Mouse (Mus musculus) CH12.LX (cell line): ENCODE results near the gene Tescl.

Experiments used
- BHLHE40 ChIP-seq: IDR thresholded peaks from 2 replicates; pipeline ENCODE4 v1.6.1; 2011; ENCODE audit warnings: mild to moderate bottlenecking, low read depth, low read length, improper control_type of control experiment
- CTCF ChIP-seq, 2 experiments: IDR thresholded peaks in 1 of 2; conservative IDR thresholded peaks in 1 of 2; 2 replicates each; pipeline ENCODE4 v1.5.1; 2011 to 2012; ENCODE audit warnings: low read depth in 2 of 2, low read length in 2 of 2, improper control_type of control experiment in 1 of 2, inconsistent platforms in 1 of 2, mild to moderate bottlenecking in 1 of 2, moderate library complexity in 1 of 2
- EP300 ChIP-seq: IDR thresholded peaks from 2 replicates; pipeline ENCODE4 v1.6.1; 2011; ENCODE audit warnings: low read length, improper control_type of control experiment
- HCFC1 ChIP-seq: IDR thresholded peaks from 2 replicates; pipeline ENCODE4 v1.6.1; 2012; ENCODE audit warnings: low read depth, mild to moderate bottlenecking, inconsistent platforms, low read length, improper control_type of control experiment
- KAT2A ChIP-seq: IDR thresholded peaks from 2 replicates; pipeline ENCODE4 v1.6.1; 2012; ENCODE audit warnings: low read length, improper control_type of control experiment, inconsistent platforms; ENCODE audit not compliant: insufficient replicate concordance
- MAFK ChIP-seq: IDR thresholded peaks from 2 replicates; pipeline ENCODE4 v1.6.1; 2011; ENCODE audit warnings: low read length, improper control_type of control experiment; ENCODE audit not compliant: insufficient replicate concordance
- MXI1 ChIP-seq: IDR thresholded peaks from 2 replicates; pipeline ENCODE4 v1.6.1; 2011; ENCODE audit warnings: mild to moderate bottlenecking, low read depth, low read length, improper control_type of control experiment
- NELFE ChIP-seq: IDR thresholded peaks from 2 replicates; pipeline ENCODE4 v1.6.1; 2011; ENCODE audit warnings: low read depth, low read length, improper control_type of control experiment
- POLR2A ChIP-seq: IDR thresholded peaks from 2 replicates; pipeline ENCODE4 v1.6.1; 2011; ENCODE audit warnings: low read depth, mild to moderate bottlenecking, improper control_type of control experiment, low read length
- RCOR1 ChIP-seq: conservative IDR thresholded peaks from 2 replicates; pipeline ENCODE4 v1.6.1; 2012; ENCODE audit warnings: low read depth, mild to moderate bottlenecking, inconsistent platforms, low read length, improper control_type of control experiment
- SMC3 ChIP-seq: IDR thresholded peaks from 2 replicates; pipeline ENCODE4 v1.6.1; 2011; ENCODE audit warnings: low read depth, low read length, improper control_type of control experiment
- TCF12 ChIP-seq: IDR thresholded peaks from 2 replicates; pipeline ENCODE4 v1.6.1; 2014; ENCODE audit warnings: low read depth, mild to moderate bottlenecking, inconsistent platforms, low read length, improper control_type of control experiment
- USF1 ChIP-seq: IDR thresholded peaks from 2 replicates; pipeline ENCODE4 v1.6.1; 2014; ENCODE audit warnings: low read depth, mild to moderate bottlenecking, inconsistent platforms, low read length, improper control_type of control experiment
- ZC3H11A ChIP-seq: IDR thresholded peaks from 2 replicates; pipeline ENCODE4 v1.6.1; 2012; ENCODE audit warnings: low read depth, mild to moderate bottlenecking, inconsistent platforms, low read length, improper control_type of control experiment

DNA sequence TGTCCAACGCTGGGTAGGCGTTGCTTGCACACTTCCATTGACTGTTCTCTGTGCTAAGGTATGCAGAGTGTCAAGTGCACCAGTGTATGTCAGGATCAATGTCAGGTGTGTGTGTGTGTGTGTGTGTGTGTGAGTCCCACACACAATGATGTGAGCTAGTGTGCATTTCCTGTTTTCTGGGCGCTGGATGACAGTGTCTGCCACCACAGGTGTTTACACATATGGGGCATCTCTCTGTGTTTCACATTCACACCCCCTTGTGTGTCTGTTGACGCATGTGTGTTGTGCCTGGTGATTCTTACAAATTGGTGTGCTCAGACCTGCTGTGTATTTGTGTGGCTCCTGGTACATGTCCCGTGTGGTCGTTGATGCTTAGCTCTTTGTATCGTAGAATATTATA lies 35.2 kb upstream of the Tescl start:
- no peak for TF ChIP-seq POLR2A
- no peak for TF ChIP-seq CTCF (conservative IDR thresholded peaks at IDR 0.05 in 1 of 2, IDR thresholded peaks at IDR 0.05 in 1 of 2; ENCODE audit: low read depth in 2 of 2, low read length in 2 of 2)
- TF ChIP-seq EP300: no peak
- TF ChIP-seq KAT2A: no peak
- TF ChIP-seq NELFE: no peak
- TF ChIP-seq USF1: no peak
- no peak for TF ChIP-seq SMC3
- TF ChIP-seq HCFC1: no peak
- TF ChIP-seq MXI1: no peak
- TF ChIP-seq BHLHE40: no peak
- no peak for TF ChIP-seq RCOR1
- TF ChIP-seq TCF12: no peak
- TF ChIP-seq MAFK: no peak
- no peak for TF ChIP-seq ZC3H11A
